Mouse (Mus musculus) spleen, adult 2 months (tissue): ENCODE measurements around the gene Trim29.

ENCODE experiments used
- CTCF ChIP-seq: fragments of 200-500 bp; IDR thresholded peaks from 2 replicates; pipeline ENCODE4 v1.5.1; 2011; ENCODE audit warnings: mild to moderate bottlenecking, inconsistent platforms; ENCODE audit not compliant: insufficient read depth, insufficient read length, insufficient replicate concordance; ENCODE audit errors: extremely low read depth
- POLR2A ChIP-seq: fragments of 200-500 bp; IDR thresholded peaks from 2 replicates; pipeline ENCODE4 v1.6.1; 2011; ENCODE audit warnings: low read depth, low read length, inconsistent platforms

DNA sequence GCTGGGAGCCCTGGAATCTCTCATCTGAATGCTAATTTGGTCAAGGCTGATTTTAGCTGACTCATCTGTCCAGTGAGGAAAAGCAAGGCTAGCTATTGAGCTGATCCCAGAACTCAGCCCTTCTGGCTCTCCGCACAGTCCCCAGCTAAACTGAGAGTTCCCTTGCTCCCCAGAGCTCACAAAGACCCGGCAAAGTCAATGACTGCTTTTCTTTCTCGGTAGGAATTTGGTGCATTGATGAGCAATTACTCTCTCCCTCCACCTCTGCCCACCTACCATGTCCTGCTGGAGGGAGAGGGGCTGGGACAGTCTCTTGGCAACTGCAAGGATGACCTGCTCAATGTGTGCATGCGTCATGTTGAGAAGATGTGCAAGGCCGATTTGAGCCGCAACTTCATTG lies 11.3 kb downstream of the Trim29 start:
- TF ChIP-seq CTCF (no peak), POLR2A (no peak)
